Mouse (Mus musculus) frontal cortex, adult 2 months (tissue): ENCODE data around the gene Slc25a19. TPM values are rescaled to one million over a fixed set of nuclear protein-coding genes. Genes with fewer than 3 reads are reported as not detected.
A peak's percentile ranks its signal among the peaks of the same experiment; 100 is the strongest.

Source experiments
- DNase-seq, 2 experiments: peaks; one replicate each; pipeline ENCODE4 v3.0.0; 2022; ENCODE audit warnings: low spot score in 1 of 2; ENCODE audit errors: extremely low spot score in 1 of 2
- polyA plus RNA-seq: library from polyadenylated mRNA; depleted of rRNA; stranded (reverse); fragments of >200 nt; gene quantifications from 2 replicates; pipeline ENCODE4 v1.2.3, GENCODE M21; 2012; rRNA removed

Slc25a19 gene
- polyA plus RNA-seq, 1 experiment, result 127 TPM

GRCm38 (mm10) chr11:115603128-115603475 is 25.0 kb downstream of the Slc25a19 start:
- peak in 1 of 2 experiments; percentile 29 for DNase-seq

DNA sequence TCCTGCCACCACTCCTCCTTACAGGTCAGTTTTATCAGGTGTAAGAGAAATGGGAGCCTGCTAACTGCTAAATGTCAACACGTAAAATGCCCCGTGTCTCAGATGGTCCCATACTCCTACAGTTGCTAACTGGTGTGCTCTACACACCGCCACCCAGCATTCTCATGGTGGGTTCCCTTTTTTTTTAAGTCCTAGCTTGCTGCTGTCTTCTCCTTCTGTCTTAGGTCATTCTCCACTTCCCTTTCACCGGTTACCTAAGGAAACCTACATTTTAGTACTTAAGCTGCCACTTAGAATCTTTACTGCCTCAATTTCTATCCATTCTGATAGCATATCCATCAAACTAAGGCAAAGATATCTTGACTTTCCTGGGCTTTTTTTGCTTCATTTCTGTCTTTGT is 26.9 kb downstream of the Slc25a19 start:
- no peak for DNase-seq

DNA sequence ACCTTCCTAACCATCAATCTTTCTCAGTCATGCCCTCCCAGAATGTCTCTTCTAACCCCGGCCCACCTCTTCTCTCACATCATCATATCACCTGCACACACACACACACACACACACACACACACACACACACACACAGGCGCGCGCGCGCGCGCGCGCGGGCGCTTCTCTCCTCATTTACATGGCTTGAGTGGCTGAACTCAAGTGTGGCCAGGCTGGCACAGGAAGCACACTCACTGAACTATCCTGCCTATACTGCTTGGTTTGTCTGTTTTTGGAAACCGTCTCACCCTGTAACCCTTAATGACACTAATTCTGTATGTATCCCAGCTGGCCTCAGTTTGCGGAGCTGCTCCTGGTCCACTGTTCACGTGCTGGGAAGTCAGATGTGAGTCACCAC is 27.4 kb downstream of the Slc25a19 start:
- no peak for DNase-seq

DNA sequence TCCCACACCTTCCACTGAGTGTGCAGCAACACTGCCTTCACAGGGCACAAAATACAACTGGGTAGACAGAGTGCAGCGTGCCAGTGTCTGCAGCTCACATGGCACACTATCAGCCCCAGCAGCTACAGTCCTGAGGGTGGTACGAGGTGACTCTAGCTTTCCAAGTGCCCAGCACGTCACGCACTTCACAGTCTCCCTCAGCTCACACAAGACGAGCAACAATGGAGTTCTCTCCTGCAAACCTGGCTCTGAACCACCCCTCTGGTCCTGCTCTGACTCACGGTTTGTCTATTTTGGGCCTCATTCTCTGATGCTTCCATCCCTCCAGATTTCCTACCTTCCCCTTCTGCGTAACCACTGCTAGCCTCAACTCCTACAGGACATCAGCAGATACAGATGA is 28.4 kb downstream of the Slc25a19 start:
- DNase-seq, result peak in 1 of 2 experiments; percentile 63

DNA sequence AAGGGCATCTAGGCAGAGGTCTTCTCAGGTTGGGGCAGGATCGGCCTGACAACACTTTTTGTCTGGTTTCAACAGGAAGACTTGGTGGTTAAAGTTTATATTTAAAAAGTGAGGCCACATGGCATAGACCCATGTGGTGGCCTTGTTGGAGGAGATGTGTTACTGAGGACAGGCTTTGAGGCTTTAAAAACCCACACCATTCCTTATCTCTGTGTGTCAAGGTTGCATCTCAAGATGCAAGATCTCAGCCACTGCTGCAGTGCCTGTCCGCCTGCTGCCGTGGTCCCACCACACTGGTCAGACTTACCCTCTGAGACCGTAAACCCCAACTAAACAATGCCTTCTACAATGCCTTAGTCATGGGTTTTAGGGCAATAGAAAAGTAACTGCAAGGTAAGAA is 29.8 kb downstream of the Slc25a19 start:
- DNase-seq, result no peak

- no peak for DNase-seq
Observed at GRCm38 (mm10) chr11:115595209-115595608, 32.9 kb downstream of the Slc25a19 start.

DNA sequence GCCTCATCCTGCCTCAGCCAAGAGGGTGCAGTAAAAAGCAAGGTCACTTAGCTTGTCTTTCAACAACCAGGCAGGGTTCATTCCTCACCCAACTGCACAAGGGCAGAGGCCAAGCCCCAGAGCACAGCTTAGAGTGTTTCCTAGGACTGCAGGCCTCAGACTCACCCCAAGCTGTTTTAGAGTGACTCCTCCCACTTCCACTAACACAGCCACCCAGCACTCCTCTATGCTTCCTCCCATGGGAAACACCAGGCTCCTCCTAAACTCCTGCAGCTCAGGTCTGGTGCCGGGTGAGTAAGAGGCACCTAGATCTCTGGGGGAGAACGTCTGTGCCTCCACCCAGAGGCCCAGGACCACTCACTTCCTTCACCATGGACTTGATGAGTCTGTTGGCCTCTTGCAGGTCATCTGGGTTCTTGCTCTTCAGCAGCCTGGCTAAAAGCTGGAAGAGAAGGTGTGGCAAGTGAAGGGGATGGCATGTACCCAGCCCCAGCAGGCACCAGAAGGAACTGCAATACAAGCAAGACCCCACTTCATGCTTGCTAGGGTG is 37.5 kb downstream of the Slc25a19 start:
- DNase-seq, result no peak

GRCm38 (mm10) chr11:115587984-115588383 is 40.1 kb downstream of the Slc25a19 start:
- DNase-seq, result no peak

GRCm38 (mm10) chr11:115586403-115586802 is 41.7 kb downstream of the Slc25a19 start:
- DNase-seq, result no peak

GRCm38 (mm10) chr11:115585573-115586100 is 42.5 kb downstream of the Slc25a19 start:
- DNase-seq, result no peak

DNA sequence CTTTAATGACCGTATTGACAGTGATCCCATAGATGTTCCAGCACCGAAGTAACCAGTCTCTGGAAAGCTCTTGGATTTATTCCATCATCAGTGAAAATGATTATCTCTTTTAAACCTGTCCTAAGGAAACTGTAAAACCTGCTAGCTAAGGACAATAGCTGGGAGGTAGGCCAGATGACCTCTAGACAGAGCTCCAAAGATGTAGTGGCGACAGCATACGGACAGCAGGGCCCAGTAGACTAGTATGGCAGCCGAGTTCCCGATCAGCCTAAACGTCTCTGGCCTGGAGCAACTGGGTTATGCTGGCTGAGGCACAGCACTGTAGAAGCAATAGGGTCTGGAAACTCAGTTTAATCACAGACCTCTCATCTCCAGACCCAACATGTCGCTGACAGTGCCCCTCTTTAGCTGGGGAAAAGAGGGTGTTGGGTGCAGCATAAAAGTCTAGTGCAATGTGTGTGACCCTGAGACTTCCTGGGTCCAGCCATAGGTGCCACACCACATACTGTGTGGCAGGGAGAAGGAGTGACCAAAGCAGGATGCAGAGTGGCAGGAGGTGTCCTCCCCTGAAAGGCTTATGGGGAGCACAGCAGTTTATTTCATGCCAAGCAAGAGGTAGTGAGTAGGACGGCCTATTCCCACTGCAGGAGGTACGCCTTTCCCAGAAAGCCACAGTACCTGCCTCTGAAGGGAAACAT is 43.6 kb downstream of the Slc25a19 start:
- no peak for DNase-seq

DNA sequence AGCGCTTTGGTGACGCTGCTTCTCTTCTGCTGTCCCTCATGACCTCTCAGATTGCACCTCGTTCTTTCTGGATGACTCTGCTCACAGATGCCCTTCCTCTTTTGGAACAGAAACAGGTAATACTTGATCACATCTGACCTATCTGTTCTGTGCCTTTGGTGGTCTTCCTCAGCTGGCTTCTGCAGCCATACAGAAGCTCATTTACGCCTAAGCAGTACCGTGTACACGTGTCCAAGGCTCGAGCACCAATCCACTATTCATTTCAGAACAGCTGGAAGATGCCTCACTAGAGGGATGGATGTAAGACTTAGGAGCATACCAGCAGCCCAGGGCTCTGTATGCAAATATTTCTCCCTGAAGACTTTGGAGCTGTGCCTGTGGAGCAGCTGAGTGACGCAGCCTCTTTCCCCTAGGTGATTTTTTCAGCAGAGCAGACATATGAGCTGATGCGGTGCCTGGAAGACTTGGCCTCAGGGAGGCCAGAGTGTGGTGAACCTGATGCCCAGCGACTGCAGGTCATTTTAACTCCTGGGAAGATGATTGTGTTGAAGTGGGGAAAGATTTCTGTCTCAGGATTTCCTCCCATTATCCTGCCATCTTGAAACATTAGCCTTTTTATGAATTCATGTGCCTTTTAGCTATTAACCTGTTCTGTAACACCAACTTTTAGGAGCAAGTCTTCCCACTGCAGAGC is 45.0 kb downstream of the Slc25a19 start:
- DNase-seq, result no peak

- DNase-seq, result no peak
Observed at GRCm38 (mm10) chr11:115579080-115579479, 49.0 kb downstream of the Slc25a19 start.

- DNase-seq, result no peak
Observed at GRCm38 (mm10) chr11:115564961-115565360, 63.1 kb downstream of the Slc25a19 start.

Other genes with a start within 250 kb of the Slc25a19 start
- gene Cdr2l, start 246.4 kb downstream of the Slc25a19 start, polyA plus RNA-seq, result 22.7 and 23.1 TPM in 2 replicates
- 129 and 134 TPM in 2 replicates for gene Mrpl58, start 224.5 kb downstream of the Slc25a19 start, polyA plus RNA-seq
- gene Atp5h, start 208.3 kb downstream of the Slc25a19 start, polyA plus RNA-seq, result 785 and 842 TPM in 2 replicates
- gene Kctd2, start 208.2 kb downstream of the Slc25a19 start, polyA plus RNA-seq, result 71.8 and 78.7 TPM in 2 replicates
- 0.06 and 0.17 TPM in 2 replicates for gene Trim80, start 187.8 kb downstream of the Slc25a19 start, polyA plus RNA-seq
- gene Slc16a5, start 165.8 kb downstream of the Slc25a19 start, polyA plus RNA-seq, result 0.06 TPM in 1 of 2 replicates, not detected in the other
- gene Armc7, start 152.6 kb downstream of the Slc25a19 start, polyA plus RNA-seq, result 9.9 TPM in 2 replicates
- 73.9 and 74.9 TPM in 2 replicates for gene Nt5c, start 136.4 kb downstream of the Slc25a19 start, polyA plus RNA-seq
- 209 and 216 TPM in 2 replicates for gene Jpt1, start 113.9 kb downstream of the Slc25a19 start, polyA plus RNA-seq
- 365 and 405 TPM in 2 replicates for gene Sumo2, start 92.0 kb downstream of the Slc25a19 start, polyA plus RNA-seq
- 71.0 and 72.9 TPM in 2 replicates for gene Nup85, start 63.9 kb downstream of the Slc25a19 start, polyA plus RNA-seq
- 40.7 and 42.9 TPM in 2 replicates for gene Mrps7, start 24.4 kb downstream of the Slc25a19 start, polyA plus RNA-seq
- 61.7 and 65.1 TPM in 2 replicates for gene Gga3, start 24.2 kb downstream of the Slc25a19 start, polyA plus RNA-seq
- 36.3 and 38.9 TPM in 2 replicates for gene Mif4gd, start 15.3 kb downstream of the Slc25a19 start, polyA plus RNA-seq
- 194 and 200 TPM in 2 replicates for gene Grb2, start 80.3 kb upstream of the Slc25a19 start, polyA plus RNA-seq
- 49.7 and 57.3 TPM in 2 replicates for gene Tmem94, start 137.1 kb upstream of the Slc25a19 start, polyA plus RNA-seq
- 25.8 and 29.3 TPM in 2 replicates for gene Caskin2, start 185.3 kb upstream of the Slc25a19 start, polyA plus RNA-seq
- gene Tsen54, start 186.4 kb upstream of the Slc25a19 start, polyA plus RNA-seq, result 15.6 and 16.8 TPM in 2 replicates
- 2.8 and 3.2 TPM in 2 replicates for gene Llgl2, start 195.8 kb upstream of the Slc25a19 start, polyA plus RNA-seq
- 0.55 and 1.1 TPM in 2 replicates for gene Myo15b, start 230.1 kb upstream of the Slc25a19 start, polyA plus RNA-seq